Mouse (Mus musculus) gastrocnemius, adult 2 months (tissue): ENCODE results near the gene Bnip1. TPM values are rescaled to one million over a fixed set of nuclear protein-coding genes. Genes with fewer than 3 reads are reported as not detected.

Experiments
- DNase-seq: peaks from one replicate; pipeline ENCODE4 v3.0.0; 2022
- H3K27ac ChIP-seq: fragments of 200-600 bp; 2 replicates; pipeline ENCODE4 v1.8.1; 2022; ENCODE audit warnings: mild to moderate bottlenecking
- H3K4me3 ChIP-seq: fragments of 200-600 bp; 2 replicates; pipeline ENCODE4 v1.8.1; 2022; ENCODE audit warnings: mild to moderate bottlenecking, moderate library complexity
- CTCF ChIP-seq: fragments of 200-600 bp; IDR thresholded peaks from 2 replicates; pipeline ENCODE4 v1.8.1; 2022; ENCODE audit warnings: antibody characterized with exemption, mild to moderate bottlenecking, moderate library complexity
- intact Hi-C: fragments of 180-260 bp; cut with DNase I; formaldehyde crosslinking; loops from one replicate; pipeline ENCODE4 v1.15.1; 2025
- total RNA-seq, 2 experiments: library from RNA; stranded (reverse); gene quantifications; 2 replicates each; pipeline ENCODE4 v1.2.3; 2021

Bnip1 gene
- total RNA-seq, 2 experiments from 2014 or later: 27.3 to 30.3 TPM

DNA sequence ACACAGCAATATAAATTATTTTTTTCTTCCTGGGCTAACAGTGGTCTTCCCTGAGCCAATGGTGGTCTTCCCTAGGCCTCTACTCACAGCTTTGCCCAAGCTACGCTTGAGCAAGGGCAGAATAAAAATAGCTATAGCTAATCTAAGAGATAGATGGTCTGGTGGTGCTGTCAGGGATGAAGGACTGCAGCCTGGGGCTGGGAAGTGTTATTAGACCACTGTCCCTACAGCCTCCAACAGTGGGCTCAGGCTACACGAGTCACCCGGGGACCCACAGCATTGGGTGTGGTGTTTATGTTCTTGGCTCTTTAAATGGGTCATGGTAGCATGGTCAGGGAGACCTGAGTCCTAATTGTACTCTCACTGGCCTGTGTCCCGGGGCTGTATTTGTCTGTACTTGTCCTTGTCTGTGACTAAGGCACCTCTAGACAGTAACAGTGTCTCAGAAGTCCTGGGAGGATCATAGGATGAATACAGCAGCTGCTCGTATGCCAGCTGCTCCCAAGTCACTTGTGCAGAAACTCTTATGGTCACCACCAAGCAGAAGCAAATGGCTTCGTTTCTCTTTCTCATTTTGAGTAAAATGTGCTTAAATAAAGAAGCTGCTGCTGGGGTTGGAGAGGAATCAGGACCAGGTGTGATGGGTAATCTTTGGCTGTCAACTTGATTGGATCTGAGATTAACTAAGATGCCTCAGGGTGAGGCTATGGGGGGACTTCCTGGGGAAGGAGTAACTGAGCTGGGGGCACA is 16.7 kb downstream of the Bnip1 start:
- no peak for TF ChIP-seq CTCF
- H3K27ac ChIP-seq: no peak overlapping the region
- no peak overlapping the region for H3K4me3 ChIP-seq
- DNase-seq: no peak
- intact Hi-C loops: no loop called here

DNA sequence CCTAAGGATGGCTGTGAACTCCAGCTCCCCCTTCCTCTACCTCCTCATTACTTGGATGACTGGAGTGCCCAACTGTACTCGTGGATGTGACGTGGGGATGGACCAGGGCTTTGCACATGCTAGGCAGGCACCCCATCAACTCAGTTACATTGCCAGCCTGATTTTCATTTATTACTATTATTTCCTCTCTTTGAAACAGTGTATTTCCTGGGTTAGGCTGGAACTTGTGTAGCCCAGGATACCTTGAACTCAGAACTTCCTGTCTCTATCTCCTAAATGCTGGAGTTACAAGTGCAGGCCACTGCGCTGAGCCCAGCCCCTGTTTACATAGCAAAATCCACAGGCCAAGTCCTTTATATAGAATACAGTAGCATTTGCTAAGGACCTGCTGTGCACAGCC is 22.0 kb downstream of the Bnip1 start:
- TF ChIP-seq CTCF: no peak
- DNase-seq: no peak
- intact Hi-C loops: no loop called here
- Histone ChIP-seq H3K27ac (no peak overlapping the region), H3K4me3 (no peak overlapping the region)

DNA sequence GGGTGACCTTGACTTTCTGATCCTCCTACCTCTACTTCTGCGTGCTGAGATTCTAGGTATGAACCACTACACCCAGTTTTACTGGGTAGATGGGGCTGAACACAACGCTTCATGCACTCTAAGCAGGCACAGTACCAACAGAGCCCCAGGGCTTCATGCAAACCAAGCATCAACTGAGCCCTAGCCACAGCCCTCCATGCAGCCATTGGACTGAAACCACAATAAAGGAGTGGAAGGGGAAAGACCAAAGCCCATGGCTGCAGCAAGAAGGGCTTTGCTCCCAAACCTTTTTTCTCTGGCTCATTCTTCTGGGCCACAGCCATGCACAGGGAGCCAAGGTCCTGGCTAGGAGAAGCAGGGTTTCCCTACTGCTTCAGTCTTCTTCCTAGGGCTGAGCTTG is 31.7 kb downstream of the Bnip1 start:
- H3K4me3 ChIP-seq: no peak overlapping the region
- TF ChIP-seq CTCF: no peak
- no peak overlapping the region for H3K27ac ChIP-seq
- no peak for DNase-seq
- intact Hi-C loops: no loop called here

DNA sequence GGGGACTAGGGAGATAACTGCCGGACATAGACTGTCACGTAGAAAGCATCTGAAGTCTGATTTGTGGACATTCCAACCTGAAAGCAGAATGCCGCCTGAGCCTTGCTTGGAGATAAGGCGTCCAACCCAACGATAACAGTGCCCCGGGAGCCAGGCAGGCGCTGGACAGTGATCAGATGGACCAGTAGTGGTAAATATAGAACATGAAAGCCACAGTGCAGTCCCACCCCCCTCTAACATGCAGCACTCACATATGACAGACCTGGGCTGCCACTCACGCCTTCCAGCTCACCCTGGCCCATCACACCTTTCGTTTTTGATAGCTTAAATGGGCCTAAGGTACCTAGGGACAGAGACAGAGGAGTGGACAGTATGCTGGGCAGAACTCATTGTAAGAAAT is 32.6 kb downstream of the Bnip1 start:
- DNase-seq: no peak
- intact Hi-C loops: no loop called here
- no peak for TF ChIP-seq CTCF
- Histone ChIP-seq H3K27ac (no peak overlapping the region), H3K4me3 (no peak overlapping the region)

DNA sequence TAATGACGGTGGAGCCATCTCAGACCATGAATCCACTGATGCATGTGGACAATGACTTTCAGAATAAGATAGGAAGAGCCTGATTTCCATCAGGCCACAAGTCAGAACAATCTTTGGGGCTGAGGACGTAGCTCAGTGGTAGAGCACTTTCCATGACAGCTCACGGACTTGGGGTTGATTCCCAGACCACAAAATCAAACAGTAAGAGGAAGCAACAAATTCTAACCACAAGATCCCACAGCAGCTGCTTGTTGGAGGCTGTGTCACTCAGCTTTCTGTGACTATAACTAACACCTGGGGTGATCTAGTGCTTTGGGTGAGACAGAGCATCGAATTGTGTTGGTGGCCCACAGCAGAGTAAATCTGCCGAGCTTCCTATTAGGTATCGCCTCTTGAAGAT is 35.9 kb downstream of the Bnip1 start:
- DNase-seq: no peak
- intact Hi-C loops: no loop called here
- no peak overlapping the region for H3K4me3 ChIP-seq
- no peak for TF ChIP-seq CTCF
- no peak overlapping the region for H3K27ac ChIP-seq

DNA sequence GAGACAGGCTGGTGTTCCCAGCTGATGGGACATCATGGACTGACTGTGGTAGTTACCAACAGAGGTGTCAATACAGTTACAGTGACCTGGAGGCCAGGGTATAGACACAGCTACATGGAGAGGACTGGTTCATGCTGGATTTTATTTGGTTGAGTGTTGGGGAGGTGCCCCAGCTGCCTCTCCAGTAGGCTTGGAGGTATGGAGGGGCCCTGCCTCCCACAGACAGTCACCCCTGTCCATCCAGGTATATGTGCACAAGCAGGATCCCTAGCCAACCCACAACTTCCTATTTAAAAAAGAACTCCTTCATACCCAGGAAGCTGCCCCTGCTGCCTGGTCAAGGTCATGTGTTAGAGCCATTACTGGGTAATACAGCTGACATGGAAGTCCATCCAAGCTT is 36.9 kb downstream of the Bnip1 start:
- TF ChIP-seq CTCF: no peak
- intact Hi-C loops: no loop called here
- no peak for DNase-seq
- Histone ChIP-seq H3K4me3 (no peak overlapping the region), H3K27ac (no peak overlapping the region)

DNA sequence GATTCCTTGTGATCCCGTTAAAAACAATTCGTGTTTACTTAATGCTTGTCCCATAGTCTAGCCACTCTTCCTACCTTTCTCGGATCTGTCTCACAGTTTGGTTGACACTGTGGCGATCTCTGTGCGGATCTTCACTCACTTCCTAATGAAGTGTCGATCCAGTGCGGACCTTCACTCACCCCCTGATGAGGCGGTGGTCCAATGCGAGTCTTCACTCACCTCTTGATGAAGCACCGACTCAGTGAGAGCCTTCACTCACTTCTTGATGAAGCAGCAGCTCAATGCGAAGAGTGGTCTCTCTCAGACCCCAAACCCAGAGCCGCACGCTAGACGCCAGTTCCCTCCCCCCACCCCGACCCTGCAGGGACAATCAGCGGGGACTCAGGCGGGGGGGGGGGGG is 45.3 kb downstream of the Bnip1 start:
- Histone ChIP-seq H3K4me3 (no peak overlapping the region), H3K27ac (no peak overlapping the region)
- intact Hi-C loops: no loop called here
- DNase-seq: no peak
- TF ChIP-seq CTCF: no peak

DNA sequence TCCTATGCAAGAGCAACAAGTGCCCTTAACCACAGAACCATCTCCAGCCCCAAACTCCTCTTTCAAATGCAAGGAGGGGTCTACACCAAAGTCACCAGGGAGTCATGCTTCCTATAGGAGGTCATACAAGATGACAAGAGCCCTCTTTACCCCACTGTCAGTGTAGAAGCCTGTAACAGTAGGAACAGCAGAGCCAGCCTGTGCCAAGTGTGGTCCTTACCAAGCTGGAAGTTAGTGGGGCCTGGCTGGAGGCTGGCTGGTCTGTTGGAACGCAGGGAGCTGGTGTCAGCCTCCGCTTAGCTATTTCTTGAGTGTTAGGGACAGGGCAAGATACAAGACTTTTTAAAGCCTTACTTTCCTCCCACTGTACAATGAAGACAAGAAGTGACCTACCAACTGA is 52.9 kb downstream of the Bnip1 start:
- intact Hi-C loops: no loop called here

DNA sequence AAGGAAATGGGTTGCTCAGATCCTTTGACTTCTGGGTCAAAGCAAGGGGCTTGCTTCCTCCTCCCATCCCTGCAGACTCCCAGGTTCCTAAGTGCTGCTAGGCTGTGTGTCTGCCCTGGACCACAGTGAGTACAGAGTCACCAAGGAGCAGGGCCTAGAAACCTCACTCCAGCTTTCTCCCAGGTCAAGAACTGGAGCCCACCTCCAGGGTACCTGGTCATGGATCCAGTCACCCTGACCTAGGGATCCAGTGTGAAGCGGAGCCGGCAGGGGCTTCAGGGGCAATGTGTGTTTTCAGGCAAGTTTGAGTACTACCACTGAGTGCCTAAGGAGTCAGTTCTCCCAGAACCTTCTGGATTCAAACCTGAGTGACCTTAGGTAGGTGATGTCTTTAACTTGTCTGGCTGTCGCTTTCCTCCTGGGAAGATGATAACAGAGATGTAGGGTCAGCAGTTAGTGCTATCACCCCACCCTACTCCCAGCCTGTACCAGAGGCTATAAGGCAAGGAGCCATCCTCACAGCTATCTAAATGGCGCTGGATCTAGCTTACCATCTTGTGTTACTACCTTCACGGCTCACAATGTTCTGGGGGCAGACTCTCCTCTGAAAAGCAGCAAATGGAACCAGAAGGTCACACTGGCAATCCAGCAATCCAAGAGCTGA is 53.6 kb downstream of the Bnip1 start:
- no peak overlapping the region for H3K4me3 ChIP-seq
- no peak for TF ChIP-seq CTCF
- no peak for DNase-seq
- intact Hi-C loops: no loop called here
- no peak overlapping the region for H3K27ac ChIP-seq

More for the DNA sequence above, 52.9 kb downstream of the Bnip1 start:
- Histone ChIP-seq H3K4me3 (no peak overlapping the region), H3K27ac (no peak overlapping the region)
- no peak for TF ChIP-seq CTCF
- DNase-seq: no peak

DNA sequence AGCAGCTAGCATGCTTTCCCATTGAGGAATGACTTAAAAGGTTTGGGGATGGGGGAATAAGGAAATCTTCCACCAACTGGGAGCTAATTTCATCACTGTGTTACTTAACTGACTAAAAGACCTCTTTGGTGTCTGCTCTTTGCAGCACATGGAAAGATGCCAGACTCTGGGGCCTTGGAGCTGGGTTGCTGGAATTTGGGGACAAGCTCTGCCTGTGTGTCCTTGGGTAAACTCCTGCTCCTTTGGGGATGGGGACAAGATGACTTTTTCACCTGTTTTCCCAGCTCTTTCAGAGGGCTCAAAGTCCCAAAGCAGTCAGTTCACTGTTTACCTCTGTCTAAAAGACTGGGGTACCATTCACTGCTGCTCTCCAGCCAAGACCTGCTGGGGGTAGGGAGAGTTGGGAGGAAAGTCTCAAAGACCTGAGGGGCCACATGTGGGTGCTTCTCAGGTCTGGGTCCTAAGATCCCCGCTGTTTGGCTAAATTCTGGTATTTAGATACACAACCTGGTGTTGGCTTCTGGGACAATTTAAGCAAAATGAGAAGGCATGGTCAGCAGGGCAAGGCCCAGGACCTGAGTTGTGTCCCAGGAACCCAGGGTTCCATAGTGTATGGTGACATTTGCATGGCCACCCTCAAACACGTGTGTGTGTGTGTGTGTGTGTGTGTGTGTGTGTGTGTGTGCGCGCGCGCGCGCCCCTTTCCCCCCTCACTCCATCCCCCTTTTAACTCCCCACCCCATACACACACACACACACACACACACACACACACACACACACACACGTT is 54.3 kb downstream of the Bnip1 start:
- no peak overlapping the region for H3K27ac ChIP-seq
- H3K4me3 ChIP-seq: no peak overlapping the region
- TF ChIP-seq CTCF: no peak
- intact Hi-C loops: no loop called here
- no peak for DNase-seq

DNA sequence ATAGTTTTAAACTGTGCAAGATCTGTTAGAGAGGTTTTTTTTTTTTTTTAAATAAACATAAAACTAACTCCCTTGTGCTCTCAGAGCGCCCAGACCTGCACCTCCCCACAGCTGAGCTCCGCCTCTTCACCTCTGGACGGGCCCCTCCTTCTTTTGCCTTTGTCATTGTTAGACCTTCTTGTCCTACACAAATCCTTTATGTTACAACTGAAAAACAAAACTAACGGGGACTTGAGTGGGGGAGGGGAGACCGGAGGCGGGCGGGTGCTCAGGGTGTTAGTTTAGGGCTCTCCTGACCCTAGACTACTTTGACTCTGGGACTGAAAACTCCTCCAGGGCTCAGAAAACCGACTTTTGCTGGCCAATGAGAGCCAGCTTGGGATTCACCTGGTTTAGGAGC is 55.1 kb downstream of the Bnip1 start:
- H3K27ac ChIP-seq: no peak overlapping the region
- no peak for TF ChIP-seq CTCF
- intact Hi-C loops: no loop called here
- no peak overlapping the region for H3K4me3 ChIP-seq
- no peak for DNase-seq

DNA sequence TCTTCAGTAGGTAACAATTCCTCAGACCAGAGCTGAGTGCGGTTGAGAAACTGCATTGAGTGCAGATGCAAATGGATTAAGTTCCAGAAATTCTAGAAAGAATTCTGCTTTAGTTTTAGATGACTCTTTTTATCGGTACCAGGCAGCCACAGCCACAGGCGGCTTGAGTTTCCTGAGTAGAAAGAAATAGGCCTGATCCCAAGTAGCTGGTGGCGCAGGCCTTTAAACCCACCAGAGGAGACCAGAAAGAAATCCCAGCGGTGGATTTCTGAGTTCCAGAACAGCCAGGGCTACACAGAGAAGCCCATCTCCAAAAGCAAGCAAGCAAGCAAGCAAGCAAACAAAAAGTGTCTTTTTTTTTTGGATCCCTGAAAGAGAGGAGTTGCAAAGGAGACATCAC is 55.5 kb downstream of the Bnip1 start:
- intact Hi-C loops: no loop called here
- H3K4me3 ChIP-seq: no peak overlapping the region
- no peak for DNase-seq
- no peak overlapping the region for H3K27ac ChIP-seq
- TF ChIP-seq CTCF: no peak
